Mouse (Mus musculus) small intestine, adult 2 months (tissue): Measurements from ENCODE around the gene Hcrtr1. TPM values are rescaled to one million over a fixed set of nuclear protein-coding genes. Genes with fewer than 3 reads are reported as not detected.
A peak's percentile ranks its signal among the peaks of the same experiment; 100 is the strongest.

ENCODE experiments used
- H3K27ac ChIP-seq: fragments of 200-500 bp; 2 replicates; pipeline ENCODE4 v1.5.1; 2012; ENCODE audit warnings: low read depth, low read length, control low read depth, inconsistent platforms; ENCODE audit not compliant: insufficient read depth
- H3K27me3 ChIP-seq: fragments of 200-500 bp; 2 replicates; pipeline ENCODE4 v1.6.1; 2012; ENCODE audit warnings: mild to moderate bottlenecking, moderate library complexity, low read length, inconsistent platforms; ENCODE audit not compliant: control insufficient read depth, insufficient read depth
- H3K36me3 ChIP-seq: fragments of 200-500 bp; 2 replicates; pipeline ENCODE4 v1.6.1; 2012; ENCODE audit warnings: mild to moderate bottlenecking, low read length, control low read depth, inconsistent platforms; ENCODE audit not compliant: control insufficient read depth, insufficient read depth
- H3K4me1 ChIP-seq: fragments of 200-500 bp; 2 replicates; pipeline ENCODE4 v1.6.1; 2012; ENCODE audit warnings: low read length, inconsistent platforms, mixed read lengths; ENCODE audit not compliant: control insufficient read depth, insufficient read depth, insufficient read length
- H3K4me3 ChIP-seq: fragments of 200-500 bp; 2 replicates; pipeline ENCODE4 v1.5.1; 2012; ENCODE audit warnings: low read depth, mild to moderate bottlenecking, control low read depth, inconsistent platforms, low read length, moderate library complexity
- CTCF ChIP-seq: fragments of 200-500 bp; IDR thresholded peaks from 2 replicates; pipeline ENCODE4 v1.5.1; 2012; ENCODE audit warnings: low read depth, mild to moderate bottlenecking, control low read depth, inconsistent platforms, low read length, moderate library complexity, mixed read lengths; ENCODE audit not compliant: insufficient replicate concordance, insufficient read length; ENCODE audit errors: extremely low read depth
- POLR2A ChIP-seq: fragments of 200-500 bp; IDR thresholded peaks from 2 replicates; pipeline ENCODE4 v1.6.1; 2012; ENCODE audit warnings: low read depth, mild to moderate bottlenecking, control low read depth, inconsistent platforms, low read length, moderate library complexity
- WGBS: fragments of 180-500 bp; shearing (Covaris S2); methylation state at CpG from one replicate; pipeline ENCODE4 v1.1.7; 2018; 5-methylcytosine and 5-hydroxymethylcytosine counted together
- polyA plus RNA-seq: library from polyadenylated mRNA; depleted of rRNA; stranded (reverse); fragments of >200 nt; gene quantifications from 2 replicates; pipeline ENCODE4 v1.2.3, GENCODE M21; 2012

The Hcrtr1 gene
- polyA plus RNA-seq, 1 experiment: 3.8 TPM

DNA sequence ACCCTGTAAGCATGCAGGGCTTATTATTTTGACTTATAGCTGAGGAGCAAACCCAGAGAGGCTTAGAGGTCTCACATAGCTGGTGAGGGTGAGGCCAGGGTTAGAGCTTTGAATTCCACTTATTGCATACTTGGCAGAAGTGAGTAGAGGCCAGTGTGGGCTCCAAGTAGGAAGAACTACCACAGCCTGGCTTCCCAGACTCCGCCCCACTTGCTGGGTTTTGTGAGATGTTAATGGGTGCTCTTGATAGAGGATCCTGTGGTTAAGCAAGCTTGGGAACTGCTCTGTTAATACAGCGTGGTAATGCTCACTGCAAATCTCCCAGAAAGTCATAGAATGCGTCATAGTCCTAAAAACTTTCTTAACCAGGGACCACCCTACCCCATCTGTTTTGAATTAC, 30.2 kb downstream of the Hcrtr1 start:
- Histone ChIP-seq H3K4me3 (0 out of 2 replicates have a peak overlapping the region, but pooled peaks have one; percentile 14), H3K27me3 (no peaks in the 10 kb centered on the region), H3K27ac (peak overlapping the region; percentile 56), H3K36me3 (peaks cover 10% of the 10 kb centered on the region), H3K4me1 (peaks cover 33% of the 10 kb centered on the region)
- TF ChIP-seq POLR2A (no peak), CTCF (no peak)
- 67% methylated on average over 3 of the region's 3 CpGs for WGBS

DNA sequence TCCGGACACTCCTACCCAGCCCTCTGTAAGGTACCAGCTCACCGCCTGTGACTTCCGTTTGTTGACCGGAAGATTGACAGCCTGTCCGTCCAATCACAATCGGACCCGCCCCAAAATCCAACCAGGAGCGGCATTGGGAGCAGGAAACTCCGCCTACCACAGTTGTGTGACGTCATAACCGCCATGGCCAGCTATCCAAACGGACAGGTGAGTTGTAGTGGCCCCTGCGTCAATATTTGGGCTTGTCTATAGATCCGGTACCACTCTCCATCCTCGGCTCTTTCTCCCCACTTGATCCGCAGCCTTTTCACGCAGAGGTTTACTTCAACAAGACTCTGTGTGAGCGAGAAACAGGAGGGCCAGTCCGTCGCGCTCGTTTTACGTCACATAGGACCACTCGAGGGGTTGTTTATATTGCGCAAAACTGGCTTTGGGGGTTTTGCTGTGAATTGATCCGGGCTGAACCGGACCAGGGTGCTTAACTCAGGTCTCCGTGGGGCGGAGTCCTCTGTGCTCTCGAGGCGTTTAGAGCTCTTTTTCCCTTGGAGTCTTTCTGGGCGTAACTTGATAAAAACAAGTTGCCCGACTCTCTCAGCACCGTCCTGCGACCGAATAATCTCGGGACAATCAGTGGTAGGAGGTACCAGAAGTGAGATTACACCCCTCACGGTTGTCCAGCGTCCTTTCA, 31.6 kb downstream of the Hcrtr1 start:
- peak overlapping the region; percentile 82 for H3K4me3 ChIP-seq
- H3K27me3 ChIP-seq: no peaks in the 10 kb centered on the region
- WGBS: under 1% methylated on average over 39 of the region's 39 CpGs
- peaks cover 4% of the 10 kb centered on the region for H3K36me3 ChIP-seq
- H3K4me1 ChIP-seq: peaks cover 41% of the 10 kb centered on the region
- peak overlapping the region; percentile 97 for H3K27ac ChIP-seq
- TF ChIP-seq CTCF (no peak; the same call in 1 of the 2 replicates), POLR2A (peak; percentile 26)

DNA sequence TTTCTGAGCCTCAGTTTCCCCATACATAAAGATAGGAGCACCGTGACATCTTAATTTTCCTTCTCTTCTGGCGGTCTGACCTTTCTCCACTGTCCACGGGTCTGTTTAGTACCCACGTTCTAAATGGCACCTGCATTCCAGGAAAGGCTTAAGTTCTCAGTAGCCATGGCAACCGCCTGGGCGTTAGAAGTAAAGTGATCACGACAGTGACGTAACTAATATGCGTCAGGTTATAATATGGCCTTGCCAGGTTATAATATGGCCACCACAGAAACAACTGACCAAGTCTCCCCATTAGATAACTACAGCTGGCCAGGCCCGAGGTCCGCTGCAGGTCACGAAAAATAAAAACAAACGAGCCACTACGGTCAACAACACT, 32.1 kb downstream of the Hcrtr1 start:
- TF ChIP-seq POLR2A (no peak), CTCF (no peak)
- peak overlapping the region; percentile 60 for H3K27ac ChIP-seq
- 8% methylated on average over 14 of the region's 14 CpGs for WGBS
- no peaks in the 10 kb centered on the region for H3K27me3 ChIP-seq
- peak overlapping the region; percentile 82 for H3K4me3 ChIP-seq
- H3K36me3 ChIP-seq: peaks cover 2% of the 10 kb centered on the region
- H3K4me1 ChIP-seq: peaks cover 44% of the 10 kb centered on the region

DNA sequence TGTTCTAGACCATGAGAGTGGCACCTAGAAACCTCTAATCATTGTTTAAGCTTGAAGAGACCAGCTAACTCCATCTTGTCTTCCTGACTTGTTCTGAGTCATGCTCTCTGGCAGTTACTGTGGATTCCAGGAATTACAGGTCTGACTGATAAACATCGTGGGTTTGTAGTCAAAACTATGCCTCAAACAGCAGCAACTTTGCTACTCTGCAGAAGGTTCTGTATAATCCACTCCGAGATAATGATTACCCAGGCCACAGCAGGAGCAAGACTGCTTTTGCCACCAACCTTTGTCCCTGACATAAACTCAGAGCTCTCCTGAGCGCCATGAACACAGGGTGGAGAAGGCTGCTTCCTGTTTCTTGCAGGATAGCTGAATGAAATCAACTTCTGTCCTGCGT, 34.6 kb downstream of the Hcrtr1 start:
- H3K27ac ChIP-seq: peak overlapping the region; percentile 91
- 17% methylated on average over 4 of the region's 4 CpGs for WGBS
- H3K4me1 ChIP-seq: peaks cover 40% of the 10 kb centered on the region
- H3K36me3 ChIP-seq: no peaks in the 10 kb centered on the region
- H3K4me3 ChIP-seq: no peak overlapping the region
- no peaks in the 10 kb centered on the region for H3K27me3 ChIP-seq
- TF ChIP-seq CTCF (no peak), POLR2A (no peak; the same call in 1 of the 2 replicates)

DNA sequence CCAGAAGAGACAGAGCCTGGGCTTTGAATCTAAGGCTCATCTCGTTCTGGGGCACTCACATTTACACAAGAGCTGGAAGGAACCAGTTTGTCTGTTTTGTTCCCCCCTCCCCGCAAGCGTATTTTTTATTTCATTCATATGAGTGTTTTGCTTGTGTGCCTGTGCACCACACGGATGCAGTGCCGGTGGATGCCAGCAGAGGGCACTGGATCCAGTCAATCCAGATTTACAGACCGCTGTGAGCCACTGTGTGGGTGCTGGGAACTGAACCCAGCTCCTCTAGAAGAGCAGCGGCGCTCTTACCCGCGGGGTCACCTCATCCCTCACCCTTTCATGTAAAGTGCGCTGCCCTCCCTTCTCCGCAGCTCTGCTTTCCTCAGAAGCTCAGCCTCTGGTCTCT, 35.5 kb downstream of the Hcrtr1 start:
- no peak for TF ChIP-seq POLR2A
- TF ChIP-seq CTCF: peak; percentile 51; the same call in 1 of the 2 replicates
- no peaks in the 10 kb centered on the region for H3K27me3 ChIP-seq
- WGBS: 90% methylated on average over 12 of the region's 12 CpGs
- peak overlapping the region; percentile 76; the same call in 1 of the 2 replicates for H3K27ac ChIP-seq
- peaks cover 30% of the 10 kb centered on the region for H3K4me1 ChIP-seq
- H3K36me3 ChIP-seq: no peaks in the 10 kb centered on the region
- H3K4me3 ChIP-seq: no peak overlapping the region

DNA sequence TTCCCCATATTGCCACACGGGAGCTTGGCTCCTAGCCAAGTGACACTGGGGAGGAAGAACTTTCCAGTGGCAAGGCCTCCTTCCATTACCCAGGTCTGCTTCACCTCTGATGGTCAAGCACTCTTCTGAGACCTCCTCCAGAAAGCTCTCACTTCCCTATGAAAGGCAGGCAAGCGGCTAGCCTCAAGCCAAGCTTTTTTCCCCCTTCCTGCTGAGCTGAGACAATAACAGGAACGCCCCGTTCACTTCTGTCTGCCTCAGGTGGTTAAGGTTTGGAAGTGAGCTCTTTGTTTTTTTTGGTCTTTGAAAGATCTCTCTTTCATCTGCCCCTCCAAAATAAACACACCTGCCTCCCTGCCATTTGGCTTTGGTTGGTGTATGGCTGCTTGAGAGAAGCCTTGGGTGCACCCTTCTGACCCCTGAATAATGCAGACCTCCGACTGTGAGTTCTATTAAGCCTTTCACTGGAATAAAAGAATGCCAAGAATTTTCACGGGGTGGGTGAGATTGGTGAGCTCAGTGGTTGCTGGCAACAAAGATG, 37.0 kb downstream of the Hcrtr1 start, which contains the start of gene Pef1:
Pef1 (plus strand) TSS at position 448 of the 541 bp plus-strand sequence.
- 9% methylated on average over 6 of the region's 6 CpGs for WGBS
- Histone ChIP-seq H3K27me3 (no peaks in the 10 kb centered on the region), H3K4me3 (no peak within 1 kb of the TSS), H3K27ac (peak within 1 kb of the TSS; percentile 76), H3K36me3 (no peaks in the 10 kb centered on the region), H3K4me1 (peaks cover 32% of the 10 kb centered on the region)
- TF ChIP-seq CTCF: no peak
- TF ChIP-seq POLR2A: no peak

DNA sequence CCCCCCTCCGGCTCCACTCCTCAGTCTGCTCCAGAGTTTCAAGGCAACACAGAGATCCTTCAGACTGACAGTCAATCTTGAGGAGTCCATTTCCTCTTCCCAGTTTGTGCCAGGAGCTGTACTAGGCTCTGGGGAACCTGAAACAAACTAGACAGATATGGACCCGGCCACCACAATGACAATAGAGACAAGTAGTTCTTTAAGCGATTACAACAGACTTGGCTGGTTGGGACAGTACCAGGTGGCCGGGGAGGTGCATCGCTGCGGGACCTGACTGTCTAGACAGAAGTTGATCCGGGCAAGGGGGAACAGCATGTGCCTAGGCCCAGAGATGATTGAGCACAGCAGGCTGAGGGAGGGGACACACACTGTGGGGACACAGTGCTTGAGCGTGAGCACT, 38.0 kb downstream of the Hcrtr1 start:
- TF ChIP-seq POLR2A (no peak), CTCF (no peak)
- no peaks in the 10 kb centered on the region for H3K27me3 ChIP-seq
- 32% methylated on average over 8 of the region's 8 CpGs for WGBS

More for the DNA sequence above, 38.0 kb downstream of the Hcrtr1 start:
- H3K4me3 ChIP-seq: no peak overlapping the region
- no peaks in the 10 kb centered on the region for H3K36me3 ChIP-seq
- peak overlapping the region; percentile 35; the same call in 1 of the 2 replicates for H3K27ac ChIP-seq
- peaks cover 36% of the 10 kb centered on the region for H3K4me1 ChIP-seq
